Mouse (Mus musculus) cerebellum, adult 9-10 months (tissue): ENCODE results near the gene Evi2a.
A peak's percentile ranks its signal among the peaks of the same experiment; 100 is the strongest.

Source experiments
- DNase-seq: peaks from one replicate; pipeline ENCODE4 v3.0.0; 2022

Evi2a gene

GRCm38 (mm10) chr11:79530333-79530761 is at the start of gene Evi2a, which contains the start of gene Evi2:
TSS of gene Evi2a (minus strand) at chr11:79530609.
TSS of gene Evi2 (minus strand) at chr11:79530589.
- no peak for DNase-seq

DNA sequence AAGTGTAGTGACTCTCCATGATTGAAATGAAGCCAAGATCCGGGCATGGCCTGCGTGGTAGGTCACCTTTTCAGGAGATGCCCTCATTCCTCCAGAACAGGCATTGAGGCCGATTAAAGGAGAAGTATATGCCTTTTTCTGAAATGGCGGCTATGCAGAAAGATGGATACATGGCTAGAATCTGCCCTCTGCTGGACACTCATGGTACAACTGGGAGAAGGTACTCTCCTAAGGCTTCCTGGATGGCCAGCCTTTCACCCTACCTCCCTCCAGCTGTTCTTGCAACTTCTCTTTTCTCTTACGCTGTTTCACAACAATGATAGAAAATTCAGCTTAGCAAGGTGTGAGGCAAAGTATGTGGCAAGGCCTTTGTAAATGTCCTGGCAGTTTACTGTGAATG is 47.3 kb upstream of the Evi2a start:
- DNase-seq, result peak; percentile 76

DNA sequence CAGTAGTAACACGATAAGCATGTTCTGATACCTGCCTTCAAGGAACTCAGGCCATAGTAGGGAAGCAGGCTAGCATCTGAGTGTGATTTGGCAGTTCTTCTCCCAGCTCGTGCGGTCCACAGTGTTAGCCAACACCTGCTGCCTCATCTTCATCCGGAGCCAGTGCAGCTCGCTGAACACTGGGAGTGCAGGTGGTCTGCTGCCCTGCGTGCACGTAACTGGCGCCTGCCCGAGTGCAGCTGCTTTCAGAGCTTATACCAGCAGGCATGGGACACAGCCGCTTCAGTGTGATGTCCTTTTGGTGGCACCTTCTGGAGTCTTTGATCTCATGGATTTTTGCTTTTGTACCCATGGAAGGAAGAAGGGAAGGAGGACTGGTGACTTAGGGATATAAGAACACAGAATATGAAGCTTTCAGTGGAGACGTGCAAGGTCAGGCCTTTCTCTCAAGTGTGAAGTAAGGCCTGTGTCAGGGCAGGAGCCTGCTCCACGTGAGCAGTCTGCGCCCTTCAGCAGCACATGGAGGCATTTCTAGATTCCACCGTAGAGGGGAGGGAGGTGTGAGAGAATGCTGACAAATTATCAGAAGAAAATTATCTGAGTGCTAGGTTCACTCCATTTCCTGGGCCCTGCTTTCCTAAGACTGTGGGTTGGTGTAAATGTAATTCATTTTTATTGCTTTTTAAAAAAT is 45.1 kb upstream of the Evi2a start:
- peak; percentile 14 for DNase-seq

DNA sequence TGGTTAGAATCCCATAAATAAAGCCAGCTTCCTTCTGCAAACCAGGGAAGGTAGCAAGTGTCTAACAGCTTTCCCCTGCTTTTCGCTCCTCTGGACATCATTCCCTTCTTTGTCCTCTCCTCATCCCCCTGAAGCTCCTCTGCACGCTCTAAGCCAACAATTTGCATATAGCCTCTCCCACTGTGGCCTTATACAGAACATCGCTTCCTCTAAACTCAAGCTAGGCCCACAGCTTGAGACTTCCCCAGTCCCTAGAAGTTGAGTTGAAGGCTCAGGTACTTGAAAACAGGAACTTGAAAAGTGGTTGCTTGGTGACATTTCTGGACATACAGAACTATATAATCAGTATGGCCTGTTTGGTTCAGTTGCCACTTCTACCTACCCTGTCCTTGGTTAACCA is 43.4 kb upstream of the Evi2a start:
- no peak for DNase-seq

GRCm38 (mm10) chr11:79570319-79570718 is 39.9 kb upstream of the Evi2a start:
- DNase-seq, result no peak

GRCm38 (mm10) chr11:79568197-79568911 is 37.9 kb upstream of the Evi2a start:
- no peak for DNase-seq

- no peak for DNase-seq
These were observed 36.5 kb upstream of the Evi2a start for GRCm38 (mm10) chr11:79566947-79567346.

DNA sequence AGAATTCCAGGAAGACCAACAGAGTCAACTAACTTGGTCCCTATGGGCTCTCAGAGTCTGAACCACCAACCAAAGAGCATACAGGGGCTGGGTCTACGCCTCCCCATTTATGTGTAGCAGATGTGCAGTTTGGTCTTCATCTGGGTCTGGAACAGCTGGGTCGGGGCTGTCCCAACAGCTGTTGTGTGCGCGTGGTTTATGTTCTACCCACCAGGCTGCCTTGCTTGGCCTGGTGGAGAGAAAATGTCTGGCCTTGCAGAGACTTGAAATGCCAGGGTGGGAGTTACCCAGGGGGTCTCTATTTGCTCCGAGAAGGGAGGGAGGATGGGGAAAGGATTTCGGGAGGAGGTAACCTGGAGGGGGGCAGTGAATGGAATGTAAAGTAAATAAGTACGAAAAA is 33.1 kb upstream of the Evi2a start:
- no peak for DNase-seq

GRCm38 (mm10) chr11:79560536-79560935 is 30.1 kb upstream of the Evi2a start:
- DNase-seq, result no peak

DNA sequence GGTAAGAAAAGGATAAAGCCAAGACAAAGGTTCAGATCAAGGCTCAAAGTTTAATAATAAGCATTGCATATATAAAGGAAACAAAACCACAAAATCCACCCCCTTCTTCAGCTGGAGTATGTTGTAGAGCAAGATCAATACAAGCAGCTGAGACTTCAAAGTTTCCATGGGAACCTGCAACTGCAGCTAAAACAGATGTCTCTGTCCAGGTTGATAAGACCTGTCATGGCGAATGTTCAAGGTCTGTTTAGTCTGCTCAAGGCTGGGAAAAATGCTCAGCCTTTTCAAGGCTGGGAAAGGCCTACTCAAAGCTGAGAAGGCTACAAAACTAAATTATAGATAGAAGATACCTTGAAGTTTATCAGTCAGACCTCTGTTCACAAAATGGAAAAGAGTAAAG is 22.2 kb upstream of the Evi2a start:
- DNase-seq, result no peak

- DNase-seq, result no peak
These were observed 5.9 kb upstream of the Evi2a start for GRCm38 (mm10) chr11:79536293-79536692.

- DNase-seq, result no peak
These were observed 5.1 kb upstream of the Evi2a start for GRCm38 (mm10) chr11:79535554-79535953.

DNA sequence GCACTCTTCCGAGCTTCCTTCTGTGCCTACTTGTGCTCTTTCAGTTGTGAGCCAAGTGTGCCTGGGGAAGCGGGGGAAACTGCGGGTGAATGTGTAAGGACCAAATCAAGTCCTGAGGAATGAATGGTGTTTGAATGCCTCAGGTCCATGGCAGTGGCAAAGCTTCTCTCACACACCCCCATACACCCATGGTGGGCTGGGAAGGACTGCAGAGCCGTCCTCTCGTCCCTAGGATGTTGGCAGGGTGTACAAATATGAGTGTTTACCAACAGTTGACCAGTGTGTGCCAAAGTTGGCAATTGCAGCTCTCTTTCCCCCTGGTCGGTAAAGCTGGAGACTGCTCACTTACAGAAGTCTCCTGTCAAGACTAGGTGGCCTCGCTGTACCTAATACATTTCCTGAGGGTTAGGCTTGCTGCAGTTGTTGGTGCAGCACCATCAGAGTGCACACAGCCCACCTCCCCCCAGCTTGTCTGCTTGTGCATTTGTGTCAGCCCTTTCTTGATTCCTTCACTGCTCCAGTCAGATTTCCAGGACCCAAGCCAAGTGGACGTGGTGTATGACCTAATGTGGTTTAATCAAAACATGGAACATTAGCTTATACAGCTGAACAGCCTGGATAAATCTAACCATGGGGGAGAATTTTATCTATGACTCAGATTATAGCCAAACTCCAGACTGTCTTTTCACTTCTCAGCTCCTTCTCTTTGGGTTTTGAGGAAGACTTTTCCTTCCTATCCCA is 3.7 kb upstream of the Evi2a start:
- peak; percentile 41 for DNase-seq

- DNase-seq, result no peak
These were observed 2.9 kb upstream of the Evi2a start for GRCm38 (mm10) chr11:79533311-79533710.

- DNase-seq, result no peak
These were observed 1.1 kb upstream of the Evi2a start for GRCm38 (mm10) chr11:79531485-79531884.

- DNase-seq, result no peak
These were observed 365 bp upstream of the Evi2a start for GRCm38 (mm10) chr11:79530774-79531173.

GRCm38 (mm10) chr11:79529736-79530135 is 673 bp downstream of the Evi2a start:
- DNase-seq, result no peak

GRCm38 (mm10) chr11:79529226-79529625 is 1.2 kb downstream of the Evi2a start:
- DNase-seq, result no peak

- no peak for DNase-seq
These were observed 1.8 kb downstream of the Evi2a start for GRCm38 (mm10) chr11:79528601-79529000.

- DNase-seq, result no peak
These were observed 2.5 kb downstream of the Evi2a start for GRCm38 (mm10) chr11:79527739-79528384.

GRCm38 (mm10) chr11:79527015-79527738 is 3.2 kb downstream of the Evi2a start:
- DNase-seq, result no peak

DNA sequence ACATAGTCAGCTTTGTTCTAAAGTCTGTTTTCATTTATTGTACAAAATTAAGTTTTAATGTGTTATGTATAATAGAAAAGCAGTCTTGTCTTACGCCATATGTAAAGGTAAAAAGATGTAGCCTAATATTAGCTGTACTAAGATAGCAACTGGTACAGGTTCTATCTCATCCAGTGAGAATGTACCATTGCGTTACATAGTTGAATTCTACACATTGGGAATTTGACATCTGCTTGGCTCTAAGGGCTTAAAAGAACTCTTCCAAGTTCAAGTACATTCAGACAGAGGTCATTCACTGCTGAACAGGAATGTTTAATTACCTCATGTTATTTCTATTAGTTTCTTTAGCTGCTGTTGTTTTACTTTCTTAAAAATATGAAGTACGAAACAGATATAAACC is 3.9 kb downstream of the Evi2a start:
- DNase-seq, result no peak

- no peak for DNase-seq
These were observed 6.2 kb downstream of the Evi2a start for GRCm38 (mm10) chr11:79524310-79524575.
